ENCODE assay signal across 9 mouse cellular contexts in genomic region chr4:59239312-59239728, GRCm38 (mm10). TPM values are rescaled to one million over a fixed set of nuclear protein-coding genes. Genes with fewer than 3 reads are reported as not detected.
DNase-seq lines count a peak whose midpoint lies in the region; ATAC-seq lines count a peak whose summit lies in the region.
"Had no signal": no experiment of that assay in that cellular context is flagged by ENCODE, and none has a peak within 500 bp of the region (broad histone marks: within the 10 kb centered on the region; RNA-seq: fewer than 3 reads in every experiment).

No protein-coding gene starts in this region.

- H3K36me3 ChIP-seq in kidney, embryonic 16.5 days (ENCODE audit: insufficient read depth, low read length), result no peaks in the 10 kb centered on the region
- no peaks in the 10 kb centered on the region for H3K36me3 ChIP-seq in heart, embryonic 14.5 days (ENCODE audit: control insufficient read depth, insufficient read depth, low read length)
- H3K36me3 ChIP-seq in hindbrain, embryonic 10.5 days, result no peaks in the 10 kb centered on the region

- H3K4me2 ChIP-seq in kidney, embryonic 16.5 days (replicated peaks; ENCODE audit: low read depth, low read length), result peak overlapping the region; percentile 13
- H3K4me2 ChIP-seq in heart, embryonic 14.5 days (ENCODE audit: low read length), result peak overlapping the region; percentile 36

- DNase-seq in kidney, adult 11 months, result no peak
- peak; percentile 57 for DNase-seq in lung, postnatal 36 days
- no peak for DNase-seq in hindbrain, embryonic 10.5 days (ENCODE audit: low spot score)
- DNase-seq in left cerebral cortex, postnatal 25 days (ENCODE audit: low spot score in 2 of 2), result no peak
- DNase-seq in urinary bladder, adult 18-20 months (ENCODE audit: low spot score in 2 of 2), result no peak
- DNase-seq: cerebellum, adult 8-10 months had no signal

- no peaks in the 10 kb centered on the region for H3K9me3 ChIP-seq in kidney, embryonic 16.5 days (ENCODE audit: low read length)
- no peaks in the 10 kb centered on the region for H3K9me3 ChIP-seq in heart, embryonic 14.5 days (ENCODE audit: control insufficient read depth, low read length)
- no peaks in the 10 kb centered on the region for H3K9me3 ChIP-seq in hindbrain, embryonic 10.5 days

- no peak overlapping the region for H3K27ac ChIP-seq in kidney, embryonic 16.5 days (ENCODE audit: low read length)
- H3K27ac ChIP-seq in brown adipose tissue, adult 24 weeks (replicated peaks; ENCODE audit: low read depth, low read length), result peak overlapping the region; percentile 97
- 0 out of 4 replicates have a peak overlapping the region, but pooled peaks of 1 of the 2 experiments have one; percentile 29 for H3K27ac ChIP-seq in heart, embryonic 14.5 days (replicated peaks in 1 of 2; ENCODE audit: control insufficient read depth in 1 of 2, insufficient read depth in 1 of 2, low read depth in 2 of 2, low read length in 2 of 2)
- no peak overlapping the region for H3K27ac ChIP-seq in hindbrain, embryonic 10.5 days

- no peaks in the 10 kb centered on the region for H3K4me1 ChIP-seq in kidney, embryonic 16.5 days (ENCODE audit: insufficient read depth, low read length)
- peaks cover 8% of the 10 kb centered on the region for H3K4me1 ChIP-seq in brown adipose tissue, adult 24 weeks (ENCODE audit: control insufficient read depth, insufficient read depth, insufficient read length, low read length)
- peaks cover 4 to 11% of the 10 kb centered on the region in 2 experiments; a peak in 2 of 4 replicates for H3K4me1 ChIP-seq in heart, embryonic 14.5 days (ENCODE audit: control insufficient read depth in 2 of 2, insufficient read depth in 2 of 2, low read length in 2 of 2)
- H3K4me1 ChIP-seq in hindbrain, embryonic 10.5 days (replicated peaks), result peaks cover 7% of the 10 kb centered on the region; the same call in 1 of the 2 replicates

- no peaks in the 10 kb centered on the region for H3K27me3 ChIP-seq in kidney, embryonic 16.5 days (ENCODE audit: insufficient read depth, low read length)
- H3K27me3 ChIP-seq in heart, embryonic 14.5 days (ENCODE audit: control insufficient read depth, insufficient read depth, low read length), result no peaks in the 10 kb centered on the region
- no peaks in the 10 kb centered on the region for H3K27me3 ChIP-seq in hindbrain, embryonic 10.5 days (ENCODE audit: insufficient read depth, poor library complexity, severe bottlenecking)

- H3K9ac ChIP-seq in kidney, embryonic 16.5 days (replicated peaks; ENCODE audit: low read length), result no peak overlapping the region
- H3K9ac ChIP-seq in heart, embryonic 14.5 days (ENCODE audit: low read length), result no peak overlapping the region

- 7% methylated on average over 9 of the region's 9 CpGs for WGBS in kidney, embryonic 16.5 days
- WGBS in heart, embryonic 14.5 days, result 11% methylated on average over 9 of the region's 9 CpGs
- WGBS in hindbrain, embryonic 10.5 days, result 61% methylated on average over 9 of the region's 9 CpGs

- no peak for ATAC-seq in kidney, embryonic 16.5 days (ENCODE audit: low FRiP score, low TSS enrichment)
- ATAC-seq in heart, embryonic 14.5 days (ENCODE audit: insufficient number of reproducible peaks, insufficient read depth, low FRiP score, low read depth), result no peak

- intact Hi-C loops in left cerebral cortex, postnatal 25 days (cut with DNase I), result no loop called here

- H3K4me3 ChIP-seq in kidney, embryonic 16.5 days (ENCODE audit: low read length), result no peak overlapping the region
- 0 out of 2 replicates have a peak overlapping the region, but pooled peaks have one; percentile 6 for H3K4me3 ChIP-seq in brown adipose tissue, adult 24 weeks (ENCODE audit: insufficient read depth, low read depth, low read length)
- H3K4me3 ChIP-seq in heart, embryonic 14.5 days (ENCODE audit: control insufficient read depth in 1 of 2, insufficient read depth in 1 of 2, low read depth in 1 of 2, low read length in 2 of 2), result no peak overlapping the region
- no peak overlapping the region for H3K4me3 ChIP-seq in hindbrain, embryonic 10.5 days

RNA-seq across cellular contexts. Expression of gene Ugcg, which starts 50.3 kb away (rescaled TPM):
- 6.6 and 6.7 TPM in 2 replicates for polyA plus RNA-seq in kidney, embryonic 16.5 days (2015; fragmentation: Nextera tagmentation; extraction: Ambion mirVana)
- polyA plus RNA-seq in brown adipose tissue, adult 24 weeks (2012; ENCODE audit: insufficient read depth, insufficient read length, missing spikeins), result 5.9 and 7.0 TPM in 2 replicates
- 10.7 and 11.0 TPM in 2 replicates for polyA plus RNA-seq in heart, embryonic 14.5 days (2014; fragmentation: Nextera tagmentation; extraction: Ambion mirVana)
- polyA plus RNA-seq in hindbrain, embryonic 10.5 days (2016; fragmentation: Nextera tagmentation; extraction: Ambion mirVana), result 9.0 and 10.0 TPM in 2 replicates
- total RNA-seq in left cerebral cortex, postnatal 25 days (2021), result 10 to 100 TPM; 90.6 to 90.9 TPM
